Mouse (Mus musculus) CH12.LX (cell line): Measurements from ENCODE around the gene Sv2b.

Experiments
- EP300 ChIP-seq: IDR thresholded peaks from 2 replicates; pipeline ENCODE4 v1.6.1; 2011; ENCODE audit warnings: low read length, improper control_type of control experiment
- IRF4 ChIP-seq: IDR thresholded peaks from 2 replicates; pipeline ENCODE4 v1.6.1; 2014; ENCODE audit warnings: low read depth, mild to moderate bottlenecking, inconsistent platforms, low read length, improper control_type of control experiment
- MAFK ChIP-seq: IDR thresholded peaks from 2 replicates; pipeline ENCODE4 v1.6.1; 2011; ENCODE audit warnings: low read length, improper control_type of control experiment; ENCODE audit not compliant: insufficient replicate concordance
- NELFE ChIP-seq: IDR thresholded peaks from 2 replicates; pipeline ENCODE4 v1.6.1; 2011; ENCODE audit warnings: low read depth, low read length, improper control_type of control experiment
- TCF12 ChIP-seq: IDR thresholded peaks from 2 replicates; pipeline ENCODE4 v1.6.1; 2014; ENCODE audit warnings: low read depth, mild to moderate bottlenecking, inconsistent platforms, low read length, improper control_type of control experiment

GRCm38 (mm10) chr7:75273633-75274032 is 35.4 kb downstream of the Sv2b start:
- TF ChIP-seq TCF12 (no peak), IRF4 (no peak), NELFE (no peak), EP300 (no peak), MAFK (no peak)
